Mouse (Mus musculus): ENCODE measurements around the gene S100z.

Gene S100z

DNA sequence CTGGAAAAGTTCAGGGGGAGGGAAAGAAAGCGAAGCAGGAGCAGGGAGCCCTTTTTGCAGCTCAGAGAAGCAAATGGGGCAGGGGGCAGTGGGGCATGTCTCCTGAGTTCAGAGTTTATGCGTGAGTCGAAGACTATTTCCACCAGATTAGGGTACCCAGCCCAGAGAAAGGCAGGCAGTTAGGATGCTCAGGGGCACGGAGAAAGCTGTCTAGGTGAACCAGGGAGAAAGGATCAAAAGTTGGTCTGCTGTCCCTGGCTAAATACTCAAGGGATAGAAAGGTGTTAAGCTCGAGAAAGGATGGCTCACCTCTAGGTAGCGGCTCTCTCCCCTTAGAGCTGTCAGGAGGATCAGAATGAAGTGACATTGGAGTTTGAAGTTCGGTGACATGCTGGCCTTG, 34.2 kb downstream of the S100z start:
- no peak for DNase-seq

DNA sequence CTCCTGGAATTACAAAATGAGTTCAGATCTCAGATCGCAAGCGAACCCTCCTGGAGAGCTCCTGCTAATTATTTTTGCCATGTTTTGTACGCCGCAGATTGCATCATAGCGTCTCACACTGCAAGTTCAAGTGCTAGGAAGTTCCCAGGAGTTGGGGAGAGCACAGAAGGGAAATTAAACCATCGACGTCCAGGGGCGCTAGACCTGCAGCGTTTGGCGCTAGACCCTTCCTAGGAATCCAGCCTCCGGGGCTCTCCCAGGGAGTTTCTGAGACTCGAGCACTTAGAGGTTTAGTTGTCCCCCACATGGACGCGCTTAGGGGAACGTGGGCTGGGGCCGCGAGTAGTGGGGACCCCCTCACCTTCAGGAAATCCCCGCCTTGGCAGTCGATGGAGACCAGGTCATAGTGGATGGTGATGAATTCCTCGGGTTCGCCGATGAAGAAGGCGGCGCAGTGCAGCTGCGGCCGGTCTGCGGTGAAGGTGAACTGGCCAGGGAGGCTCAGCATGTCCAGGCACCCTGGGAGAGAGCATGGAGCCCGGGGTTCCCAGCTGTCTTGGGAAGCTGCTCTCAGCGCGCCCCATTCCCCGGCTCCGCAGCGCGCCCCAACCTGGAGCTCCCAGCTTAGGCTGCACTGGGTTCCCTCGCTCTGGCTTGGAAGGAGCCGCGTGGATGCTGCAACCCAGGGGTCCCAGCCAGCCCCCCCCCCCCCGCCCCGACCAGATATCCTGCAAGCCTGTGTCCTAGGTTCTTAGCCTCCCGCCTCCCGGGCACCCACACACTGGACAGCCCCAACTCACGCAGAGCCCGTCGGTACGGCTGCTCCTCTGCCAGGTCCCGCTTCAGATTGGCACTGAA, 34.9 kb downstream of the S100z start:
- no peak for DNase-seq

DNA sequence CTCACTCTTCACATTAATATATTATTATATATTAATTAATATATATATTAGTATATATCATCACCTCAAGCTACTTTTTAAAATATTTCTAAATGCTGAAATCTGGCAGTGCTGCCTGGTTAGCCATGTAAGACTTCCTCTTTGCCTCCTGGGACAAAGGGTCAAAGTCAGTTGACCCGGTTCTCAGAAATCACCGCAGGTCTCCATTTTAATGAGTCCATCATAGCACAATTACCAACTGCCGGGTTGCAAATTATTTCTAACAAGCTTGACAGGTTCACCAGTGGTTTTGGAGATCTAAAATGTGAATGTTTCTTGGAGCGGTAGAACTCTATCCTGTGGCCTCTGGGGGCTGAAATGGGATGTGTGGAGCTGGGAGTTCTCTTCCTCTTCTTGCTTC, 35.6 kb downstream of the S100z start:
- no peak for DNase-seq

DNA sequence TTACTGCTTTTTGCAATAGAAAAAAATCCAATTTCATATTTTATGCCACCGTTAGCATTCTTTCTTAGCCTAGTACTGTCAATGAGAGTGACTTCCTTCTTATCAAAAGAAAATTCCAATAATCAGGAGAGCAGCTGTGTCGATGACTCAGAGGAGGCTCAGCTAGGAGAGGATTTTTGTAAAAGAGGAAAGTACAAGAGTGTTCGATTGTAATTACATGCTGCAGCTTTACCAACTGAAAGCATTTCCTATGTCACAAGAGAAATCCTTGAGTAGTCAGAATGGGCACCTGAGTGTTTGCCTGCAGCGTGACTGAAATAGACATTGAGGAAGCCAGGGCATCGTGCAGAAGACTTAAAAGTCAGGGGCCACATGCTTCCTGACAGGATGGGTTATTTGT, 39.0 kb downstream of the S100z start:
- DNase-seq, result no peak

DNA sequence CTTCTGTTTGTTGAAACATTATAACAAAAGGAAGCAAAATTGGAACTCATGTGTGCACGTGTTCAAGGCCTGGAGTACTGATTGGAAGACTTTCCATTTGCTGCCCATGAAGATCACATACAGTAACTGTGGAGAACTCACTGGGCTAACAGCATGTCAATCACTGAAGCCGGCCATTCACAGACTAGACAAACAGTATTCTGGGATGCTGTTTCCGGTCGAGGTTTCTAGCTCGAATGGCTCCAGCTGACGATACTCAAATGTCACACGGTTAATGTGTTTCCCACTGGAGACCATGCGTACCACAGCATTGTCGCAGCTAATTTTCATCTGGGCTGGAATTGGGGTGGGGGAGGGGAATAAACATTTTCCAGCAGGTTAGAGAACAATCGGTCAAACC, 46.8 kb downstream of the S100z start:
- DNase-seq, result no peak

DNA sequence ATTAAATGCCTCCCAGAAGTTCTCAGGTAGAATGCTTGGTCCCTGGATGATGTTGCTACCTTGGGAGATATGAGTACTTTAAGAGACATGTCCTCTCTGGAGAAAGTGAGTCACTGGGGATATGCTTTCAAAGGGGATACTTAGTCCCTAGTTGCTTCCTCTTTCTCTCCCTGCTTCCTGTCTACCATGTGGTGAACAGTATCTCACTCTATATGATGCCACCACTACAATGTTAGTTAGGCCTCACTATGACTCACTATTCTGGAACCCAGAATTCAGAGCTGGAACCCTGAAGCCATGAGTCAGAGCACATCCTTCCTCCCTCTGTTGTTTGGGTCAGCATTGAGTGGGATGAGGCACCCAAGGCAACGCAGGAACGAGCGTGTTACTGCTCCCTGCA, 51.0 kb downstream of the S100z start:
- DNase-seq, result no peak

All from cerebellum, adult 11 months (tissue).